Mouse (Mus musculus) liver, adult 2 months (tissue): ENCODE measurements at regions not wholly inside any gene's neighbourhood (a gene's known extent, or its start where the extent isn't known, plus 50 kb on each side); places are given as distances from the start of the nearest gene placed in this dataset.

Source experiments
- DNase-seq: peaks from one replicate; pipeline ENCODE4 v3.0.0-alpha.2; 2011; ENCODE audit warnings: low read depth, low spot score; ENCODE audit errors: extremely low read depth
- H3K27ac ChIP-seq: fragments of 200-500 bp; replicated peaks from 2 replicates; pipeline ENCODE4 v1.5.1; 2012; ENCODE audit warnings: low read depth, mild to moderate bottlenecking, control low read depth, inconsistent platforms, low read length; ENCODE audit not compliant: insufficient read depth
- H3K27me3 ChIP-seq: fragments of 200-500 bp; 2 replicates; pipeline ENCODE4 v1.6.1; 2012; ENCODE audit warnings: mild to moderate bottlenecking, moderate library complexity, low read length, inconsistent platforms; ENCODE audit not compliant: control insufficient read depth, insufficient read depth
- H3K36me3 ChIP-seq: fragments of 200-500 bp; 2 replicates; pipeline ENCODE4 v1.6.1; 2012; ENCODE audit warnings: low read length, inconsistent platforms; ENCODE audit not compliant: control insufficient read depth, insufficient read depth
- H3K4me1 ChIP-seq: fragments of 200-500 bp; 2 replicates; pipeline ENCODE4 v1.6.1; 2011; ENCODE audit warnings: low read length; ENCODE audit not compliant: control insufficient read depth, insufficient read depth
- H3K4me3 ChIP-seq: fragments of 200-500 bp; 2 replicates; pipeline ENCODE4 v1.5.1; 2011; ENCODE audit warnings: low read depth, mild to moderate bottlenecking, control low read depth, low read length, moderate library complexity; ENCODE audit not compliant: insufficient read depth
- H3K79me2 ChIP-seq: fragments of 200-500 bp; 2 replicates; pipeline ENCODE4 v1.6.1; 2012; ENCODE audit warnings: inconsistent platforms, mild to moderate bottlenecking, low read length, moderate library complexity; ENCODE audit not compliant: control insufficient read depth, insufficient read depth
- H3K9ac ChIP-seq: fragments of 200-500 bp; 2 replicates; pipeline ENCODE4 v1.6.1; 2012; ENCODE audit warnings: low read depth, mild to moderate bottlenecking, control low read depth, inconsistent platforms, low read length
- CTCF ChIP-seq: fragments of 200-500 bp; IDR thresholded peaks from 2 replicates; pipeline ENCODE4 v1.5.1; 2011; ENCODE audit warnings: low read depth, low read length, control low read depth
- POLR2A ChIP-seq: fragments of 200-500 bp; IDR thresholded peaks from 2 replicates; pipeline ENCODE4 v1.6.1; 2011; ENCODE audit warnings: low read length, control low read depth; ENCODE audit not compliant: insufficient read depth; ENCODE audit errors: extremely low read depth
- WGBS: fragments of 180-500 bp; shearing (Covaris S2); methylation state at CpG from one replicate; pipeline ENCODE4 v1.1.7; 2018; 5-methylcytosine and 5-hydroxymethylcytosine counted together

GRCm38 (mm10) chr8:127772917-127773316 lies 585.5 kb upstream of the Nrp1 start:
- Histone ChIP-seq H3K79me2 (no peaks in the 10 kb centered on the region), H3K27ac (no peak overlapping the region), H3K36me3 (no peaks in the 10 kb centered on the region), H3K9ac (no peak overlapping the region), H3K4me1 (no peaks in the 10 kb centered on the region), H3K4me3 (no peak overlapping the region), H3K27me3 (no peaks in the 10 kb centered on the region; the same call in 1 of the 2 replicates)
- TF ChIP-seq POLR2A: no peak
- no peak for TF ChIP-seq CTCF
- no peak for DNase-seq
- 83% methylated on average over 2 of the region's 2 CpGs for WGBS

- TF ChIP-seq CTCF (no peak), POLR2A (no peak)
- no peak for DNase-seq
- Histone ChIP-seq H3K9ac (no peak overlapping the region), H3K4me1 (no peaks in the 10 kb centered on the region), H3K27ac (no peak overlapping the region), H3K4me3 (no peak overlapping the region), H3K36me3 (no peaks in the 10 kb centered on the region), H3K79me2 (no peaks in the 10 kb centered on the region), H3K27me3 (no peaks in the 10 kb centered on the region; the same call in 1 of the 2 replicates)
- WGBS: 78% methylated on average over 9 of the region's 9 CpGs
These were observed 583.8 kb upstream of the Nrp1 start for GRCm38 (mm10) chr8:127774642-127775041.

GRCm38 (mm10) chr8:127775160-127775559 lies 583.2 kb upstream of the Nrp1 start:
- H3K27me3 ChIP-seq: no peaks in the 10 kb centered on the region; the same call in 1 of the 2 replicates
- H3K79me2 ChIP-seq: no peaks in the 10 kb centered on the region
- H3K9ac ChIP-seq: no peak overlapping the region
- TF ChIP-seq CTCF (no peak), POLR2A (no peak)
- no peak overlapping the region for H3K27ac ChIP-seq
- no peak for DNase-seq
- H3K4me1 ChIP-seq: no peaks in the 10 kb centered on the region
- H3K36me3 ChIP-seq: no peaks in the 10 kb centered on the region
- 8% methylated on average over 1 of the region's 1 CpGs for WGBS
- no peak overlapping the region for H3K4me3 ChIP-seq

GRCm38 (mm10) chr8:127775747-127776146 lies 582.7 kb upstream of the Nrp1 start:
- WGBS: 81% methylated on average over 7 of the region's 7 CpGs
- no peak overlapping the region for H3K9ac ChIP-seq
- DNase-seq: no peak
- H3K27me3 ChIP-seq: no peaks in the 10 kb centered on the region; the same call in 1 of the 2 replicates
- no peaks in the 10 kb centered on the region for H3K79me2 ChIP-seq
- no peak overlapping the region for H3K4me3 ChIP-seq
- no peaks in the 10 kb centered on the region for H3K36me3 ChIP-seq
- no peaks in the 10 kb centered on the region for H3K4me1 ChIP-seq
- no peak overlapping the region for H3K27ac ChIP-seq
- TF ChIP-seq CTCF: no peak
- TF ChIP-seq POLR2A: no peak

GRCm38 (mm10) chr8:127778352-127779020 lies 579.9 kb upstream of the Nrp1 start:
- Histone ChIP-seq H3K9ac (no peak overlapping the region), H3K27me3 (no peaks in the 10 kb centered on the region), H3K79me2 (no peaks in the 10 kb centered on the region), H3K4me1 (no peaks in the 10 kb centered on the region), H3K4me3 (no peak overlapping the region), H3K36me3 (no peaks in the 10 kb centered on the region), H3K27ac (no peak overlapping the region)
- 80% methylated on average over 4 of the region's 4 CpGs for whole genome bisulfite sequencing
- no peak for DNase-seq
- no peak for TF ChIP-seq CTCF
- no peak for TF ChIP-seq POLR2A

GRCm38 (mm10) chr8:127779021-127779689 lies 579.2 kb upstream of the Nrp1 start:
- H3K27me3 ChIP-seq: no peaks in the 10 kb centered on the region
- no peaks in the 10 kb centered on the region for H3K36me3 ChIP-seq
- H3K4me3 ChIP-seq: no peak overlapping the region
- TF ChIP-seq POLR2A (no peak), CTCF (no peak)
- H3K9ac ChIP-seq: no peak overlapping the region
- no peaks in the 10 kb centered on the region for H3K79me2 ChIP-seq
- H3K4me1 ChIP-seq: no peaks in the 10 kb centered on the region
- H3K27ac ChIP-seq: no peak overlapping the region
- 91% methylated on average over 7 of the region's 7 CpGs for WGBS
- no peak for DNase-seq
